Mouse (Mus musculus) gastrocnemius, adult 18-20 months (tissue): ENCODE data around the gene Defa35. TPM values are rescaled to one million over a fixed set of nuclear protein-coding genes. Genes with fewer than 3 reads are reported as not detected.
"Not testable (repeated sequence)": the region's sequence is repeated elsewhere in the genome, so short reads cannot be mapped to it uniquely, and the experiment has no call there.

ENCODE experiments used
- DNase-seq: peaks from one replicate; pipeline ENCODE4 v3.0.0; 2021; ENCODE audit warnings: low spot score
- long read RNA-seq, 2 experiments: library from polyadenylated mRNA; stranded (forward); transcript quantifications; one replicate each; pipeline ENCODE4 v2.0.0; 2021
- total RNA-seq, 2 experiments: library from RNA; stranded (reverse); gene quantifications; 2 replicates each; pipeline ENCODE4 v1.2.3; 2021

Defa35 gene
- not detected for total RNA-seq
- long read RNA-seq, experiment 1: 0 reads
- long read RNA-seq, experiment 2: 0 reads

DNA sequence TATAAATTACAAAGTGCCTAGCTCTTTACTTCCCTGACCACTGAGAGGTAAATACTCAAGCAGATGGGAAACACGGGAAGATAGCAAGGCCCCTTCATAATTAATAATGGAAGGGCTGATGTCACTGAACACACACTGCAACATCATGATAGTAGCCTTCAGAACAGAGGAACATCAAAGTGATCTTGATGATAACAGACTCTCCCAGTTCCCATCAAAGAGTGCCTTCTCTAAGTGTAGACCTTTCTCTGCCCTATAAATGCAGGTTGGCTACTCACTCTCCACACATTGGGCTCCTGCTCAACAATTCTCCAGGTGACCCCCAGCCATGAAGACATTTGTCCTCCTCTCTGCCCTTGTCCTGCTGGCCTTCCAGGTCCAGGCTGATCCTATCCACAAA lies at the start of gene Defa35:
Gene Defa35, plus strand, starts transcription at position 301 of the 400 bp plus-strand sequence.
- DNase-seq: not testable (repeated sequence)

- DNase-seq: not testable (repeated sequence)
These were observed 39.6 kb upstream of the Defa35 start, which contains the start of gene Defa21 for GRCm38 (mm10) chr8:21025245-21025644. TSS of gene Defa21 (plus strand) at chr8:21025545.

DNA sequence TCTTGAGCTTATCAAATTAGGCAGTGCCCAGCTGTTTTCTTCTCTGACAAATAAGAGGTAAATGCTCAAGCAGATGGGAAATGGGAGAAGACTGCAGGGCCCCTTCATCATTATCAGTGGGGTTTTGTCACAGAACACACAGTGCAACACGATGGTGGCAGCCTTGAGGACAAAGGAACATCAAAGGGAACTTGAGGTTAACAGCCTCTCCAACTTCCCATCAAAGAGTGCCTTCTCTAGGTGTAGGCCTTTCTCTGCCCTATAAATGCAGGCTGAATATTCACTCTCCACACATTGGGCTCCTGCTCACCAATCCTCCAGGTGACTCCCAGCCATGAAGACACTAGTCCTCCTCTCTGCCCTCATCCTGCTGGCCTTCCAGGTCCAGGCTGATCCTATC lies 10.1 kb upstream of the Defa35 start, which contains the start of gene Defa23:
Gene Defa23, plus strand, starts transcription at position 301 of the 400 bp plus-strand sequence.
- DNase-seq: not testable (repeated sequence)

DNA sequence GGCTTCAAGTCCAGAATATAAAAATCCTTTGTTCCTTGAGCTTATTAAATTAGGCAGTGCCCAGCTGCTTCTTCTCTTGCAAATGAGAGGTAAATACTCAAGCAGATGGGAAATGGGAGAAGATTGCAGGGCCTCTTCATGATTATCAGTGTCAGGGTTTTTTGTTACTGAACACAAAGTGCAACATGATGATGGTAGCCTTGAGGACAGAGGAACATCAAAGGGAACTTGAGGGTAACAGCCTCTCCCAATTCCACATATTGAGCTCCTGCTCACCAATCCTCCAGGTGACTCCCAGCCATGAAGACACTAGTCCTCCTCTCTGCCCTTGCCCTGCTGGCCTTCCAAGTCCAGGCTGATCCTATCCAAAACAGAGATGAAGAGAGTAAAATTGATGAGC lies 19.3 kb downstream of the Defa35 start, which contains the start of gene Defa25:
Gene Defa25, plus strand, starts transcription at position 301 of the 400 bp plus-strand sequence.
- not testable (repeated sequence) for DNase-seq

GRCm38 (mm10) chr8:21093106-21093505 lies 28.3 kb downstream of the Defa35 start:
- DNase-seq: no peak

DNA sequence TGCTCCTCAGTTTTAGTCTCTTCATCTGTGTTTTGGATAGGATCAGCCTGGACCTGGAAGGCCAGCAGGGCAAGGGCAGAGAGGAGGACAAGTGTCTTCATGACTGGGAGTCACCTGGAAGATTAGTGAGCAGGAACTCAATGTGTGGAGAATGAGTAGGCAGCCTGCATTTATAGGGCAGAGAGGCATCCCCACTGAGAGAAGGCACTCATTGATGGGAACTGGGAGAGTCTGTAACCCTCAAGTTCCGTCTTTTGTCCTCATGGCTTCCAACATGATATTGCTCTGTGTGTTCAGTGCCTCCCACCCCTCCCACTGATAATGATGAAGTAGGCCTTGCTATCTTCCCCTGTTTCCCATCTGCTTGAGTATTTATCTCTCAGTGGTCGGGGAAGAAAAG lies 31.1 kb downstream of the Defa35 start, which contains the start of gene Gm14851:
Gene Gm14851, minus strand, starts transcription at position 101 of the 400 bp plus-strand sequence.
- DNase-seq: not testable (repeated sequence)

Other genes starting within 250 kb of the Defa35 start
- not detected for gene Defb33, start 172.4 kb upstream of the Defa35 start, total RNA-seq
- gene Gm15056, start 162.4 kb upstream of the Defa35 start, total RNA-seq: not detected
- not detected for gene Gm6040, start 143.0 kb upstream of the Defa35 start, total RNA-seq
- not detected for gene AY761185, start 120.3 kb upstream of the Defa35 start, total RNA-seq
- not detected for gene Defa21, start 39.5 kb upstream of the Defa35 start, total RNA-seq
- not detected for gene Defa23, start 10.0 kb upstream of the Defa35 start, total RNA-seq
- not detected for gene Defa25, start 19.4 kb downstream of the Defa35 start, total RNA-seq
- gene Gm14851, start 31.0 kb downstream of the Defa35 start, total RNA-seq: not detected
- not detected for gene Defa30, start 69.6 kb downstream of the Defa35 start, total RNA-seq
- gene Defa22, start 97.2 kb downstream of the Defa35 start, total RNA-seq: not detected
- not detected for gene Defa31, start 126.6 kb downstream of the Defa35 start, total RNA-seq
- not detected for gene Gm15293, start 136.5 kb downstream of the Defa35 start, total RNA-seq
- gene Gm15292, start 184.7 kb downstream of the Defa35 start, total RNA-seq: not detected